Mouse (Mus musculus) liver, postnatal 0 days (tissue): ENCODE results near the gene Olfr243. TPM values are rescaled to one million over a fixed set of nuclear protein-coding genes. Genes with fewer than 3 reads are reported as not detected.
"Not testable (repeated sequence)": the region's sequence is repeated elsewhere in the genome, so short reads cannot be mapped to it uniquely, and the experiment has no call there.

ENCODE experiments used
- ATAC-seq: fragments of 200-750 bp; cut with Nextera tagmentation; 2 replicates; pipeline ENCODE4 v1.8.0; 2017; ENCODE audit warnings: mild to moderate bottlenecking, moderate library complexity
- DNase-seq: peaks from one replicate; pipeline ENCODE4 v3.0.0-alpha.2; 2016
- H3K27ac ChIP-seq: fragments of 300-500 bp; sonication (generic); 2 replicates; pipeline ENCODE4 v1.5.1; 2014; ENCODE audit warnings: antibody characterized with exemption, moderate library complexity, mild to moderate bottlenecking, low read depth
- H3K27me3 ChIP-seq: fragments of 300-500 bp; sonication (generic); 2 replicates; pipeline ENCODE4 v1.6.1; 2014; ENCODE audit warnings: low read length, control low read depth, mixed read lengths; ENCODE audit not compliant: insufficient read depth
- H3K36me3 ChIP-seq: fragments of 300-500 bp; sonication (generic); replicated peaks from 2 replicates; pipeline ENCODE4 v1.6.1; 2014; ENCODE audit warnings: mild to moderate bottlenecking, control low read depth, low read length, moderate library complexity, mixed read lengths; ENCODE audit not compliant: insufficient read depth
- H3K4me1 ChIP-seq: fragments of 300-500 bp; sonication (generic); 2 replicates; pipeline ENCODE4 v1.6.1; 2014; ENCODE audit warnings: antibody characterized with exemption, mild to moderate bottlenecking, control low read depth; ENCODE audit not compliant: insufficient read depth
- H3K4me2 ChIP-seq: fragments of 300-500 bp; sonication (generic); 2 replicates; pipeline ENCODE4 v1.6.1; 2014; ENCODE audit warnings: low read depth, mild to moderate bottlenecking, low read length, moderate library complexity, mixed read lengths
- H3K4me3 ChIP-seq: fragments of 300-500 bp; sonication (generic); 2 replicates; pipeline ENCODE4 v1.5.1; 2014; ENCODE audit warnings: low read depth, low read length
- H3K9ac ChIP-seq: fragments of 300-500 bp; sonication (generic); replicated peaks from 2 replicates; pipeline ENCODE4 v1.6.1; 2014; ENCODE audit warnings: mild to moderate bottlenecking, moderate library complexity
- H3K9me3 ChIP-seq: fragments of 300-500 bp; sonication (generic); 2 replicates; pipeline ENCODE4 v1.6.1; 2016; ENCODE audit warnings: mild to moderate bottlenecking, control low read depth, low read length, mixed read lengths
- CTCF ChIP-seq: sonication (generic); IDR thresholded peaks from 2 replicates; pipeline ENCODE4 v1.5.1; 2016; ENCODE audit warnings: antibody characterized with exemption, low read depth
- EP300 ChIP-seq: IDR thresholded peaks from 2 replicates; pipeline ENCODE4 v1.6.1; 2016; ENCODE audit warnings: antibody characterized with exemption, low read depth, mild to moderate bottlenecking
- WGBS: fragments of 180-500 bp; shearing (Covaris S2); extraction: QIAGEN DNeasy Blood & Tissue Kit; methylation state at CpG from one replicate; pipeline ENCODE4 v1.1.7; 2014; ENCODE audit not compliant: insufficient replicate concordance; 5-methylcytosine and 5-hydroxymethylcytosine counted together
- polyA plus RNA-seq: library from polyadenylated mRNA; unstranded; fragments of >200 nt; fragmentation: Nextera tagmentation; extraction: Ambion mirVana; gene quantifications from 2 replicates; pipeline ENCODE4 v1.2.1, GENCODE M21; 2015

Gene Olfr243
- polyA plus RNA-seq, 1 experiment from 2014 or later, result not detected

DNA sequence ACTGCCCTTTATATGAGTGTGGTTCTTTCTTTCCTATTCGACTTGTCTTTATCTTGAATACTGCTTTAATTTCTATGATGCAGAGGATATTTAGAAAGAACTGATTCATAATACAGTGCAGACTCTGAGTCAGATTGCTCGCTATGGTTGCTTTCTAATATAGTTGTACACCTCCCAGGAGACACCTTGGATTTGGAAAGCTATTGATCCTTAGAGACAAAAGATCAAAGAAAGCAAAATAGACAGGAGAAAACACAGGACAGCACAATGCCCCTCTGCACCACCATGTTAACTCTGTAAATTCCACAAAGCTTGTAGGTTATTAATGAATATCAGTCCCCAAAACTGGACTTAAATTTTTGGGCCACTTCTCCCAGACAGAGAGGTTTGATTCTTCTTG is 30.4 kb downstream of the Olfr243 start, which contains the start of gene Olfr629:
TSS of gene Olfr629 (minus strand) at position 101 of the 400 bp plus-strand sequence.
- TF ChIP-seq EP300 (no peak), CTCF (no peak)
- 70% methylated on average over 2 of the region's 2 CpGs for WGBS
- H3K36me3 ChIP-seq, result no peaks in the 10 kb centered on the region
- H3K9me3 ChIP-seq, result no peaks in the 10 kb centered on the region
- no peak within 1 kb of the TSS for H3K4me2 ChIP-seq
- no peak within 1 kb of the TSS for H3K4me3 ChIP-seq
- H3K27me3 ChIP-seq, result no peaks in the 10 kb centered on the region
- ATAC-seq, result no peak
- no peak for DNase-seq
- no peak within 1 kb of the TSS for H3K27ac ChIP-seq
- H3K9ac ChIP-seq, result no peak within 1 kb of the TSS
- H3K4me1 ChIP-seq, result no peaks in the 10 kb centered on the region

DNA sequence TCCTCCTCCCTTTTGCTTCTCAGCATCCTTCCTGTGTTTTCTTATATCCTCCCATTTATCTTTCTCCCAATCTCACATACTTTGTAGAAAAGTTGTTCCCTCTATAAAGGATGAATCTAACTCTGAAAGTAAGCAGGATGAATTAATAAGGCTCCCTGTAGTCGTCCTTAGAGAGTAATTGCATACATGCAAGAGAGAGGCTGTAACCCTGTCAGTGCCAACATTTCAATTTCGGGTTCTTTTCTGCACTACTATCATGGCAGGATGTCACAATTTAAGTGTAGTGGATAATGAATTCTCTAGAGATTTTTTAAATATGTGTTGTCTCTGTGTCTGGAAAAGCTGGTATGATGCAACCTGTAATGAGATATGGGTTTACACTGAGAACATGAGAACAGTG is 42.8 kb downstream of the Olfr243 start, which contains the start of gene Olfr630:
TSS of gene Olfr630 (minus strand) at position 101 of the 400 bp plus-strand sequence.
- no peak for DNase-seq
- TF ChIP-seq CTCF (no peak), EP300 (no peak)
- H3K36me3 ChIP-seq, result no peaks in the 10 kb centered on the region
- no peaks in the 10 kb centered on the region for H3K27me3 ChIP-seq
- no peaks in the 10 kb centered on the region for H3K4me1 ChIP-seq
- H3K27ac ChIP-seq, result no peak within 1 kb of the TSS
- H3K9ac ChIP-seq, result no peak within 1 kb of the TSS
- no peaks in the 10 kb centered on the region for H3K9me3 ChIP-seq
- H3K4me2 ChIP-seq, result no peak within 1 kb of the TSS
- 47% methylated on average over 2 of the region's 2 CpGs for WGBS
- H3K4me3 ChIP-seq, result no peak within 1 kb of the TSS
- no peak for ATAC-seq

DNA sequence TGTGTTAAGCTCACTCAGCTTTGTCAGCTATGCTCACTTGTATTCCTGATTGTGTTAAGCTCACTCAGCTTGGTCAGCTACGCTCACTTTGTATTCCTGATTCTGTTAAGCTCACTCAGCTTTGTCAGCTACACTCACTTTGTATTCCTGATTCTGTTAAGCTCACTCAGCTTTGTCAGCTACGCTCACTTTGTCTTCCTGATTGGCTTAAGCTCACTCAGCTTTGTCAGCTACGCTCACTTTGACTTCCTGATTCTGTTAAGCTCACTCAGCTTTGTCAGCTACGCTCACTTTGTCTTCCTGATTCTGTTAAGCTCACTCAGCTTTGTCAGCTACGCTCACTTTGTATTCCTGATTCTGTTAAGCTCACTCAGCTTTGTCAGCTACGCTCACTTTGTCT is 47.7 kb downstream of the Olfr243 start:
- not testable (repeated sequence) for DNase-seq

DNA sequence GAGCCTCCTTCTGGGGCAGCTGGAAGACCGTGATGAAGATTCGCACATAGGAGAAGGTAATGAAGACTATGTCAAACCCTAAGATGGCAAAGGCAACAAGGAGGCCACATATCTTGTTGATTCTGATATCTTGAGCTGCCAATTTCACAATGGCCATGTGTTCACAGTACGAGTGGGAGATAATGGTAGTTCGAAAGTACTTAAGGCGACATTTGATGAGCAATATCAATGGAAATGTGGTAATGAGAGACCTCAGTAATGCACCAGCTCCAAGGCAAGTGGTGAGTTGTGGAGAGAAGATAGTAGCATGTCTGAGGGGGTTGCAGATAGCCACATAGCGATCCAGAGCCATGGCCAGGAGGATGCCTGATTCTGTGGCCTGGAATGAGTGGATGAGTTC is 53.2 kb downstream of the Olfr243 start:
- not testable (repeated sequence) for H3K4me1 ChIP-seq, H3K4me3 ChIP-seq, H3K27ac ChIP-seq, ATAC-seq, H3K27me3 ChIP-seq, H3K4me2 ChIP-seq, H3K36me3 ChIP-seq, DNase-seq, H3K9me3 ChIP-seq, H3K9ac ChIP-seq
- WGBS, result 58% methylated on average over 6 of the region's 6 CpGs

More for the DNA sequence above, 47.7 kb downstream of the Olfr243 start:
- not testable (repeated sequence) for H3K27ac ChIP-seq, H3K4me3 ChIP-seq, H3K4me1 ChIP-seq, H3K27me3 ChIP-seq, H3K36me3 ChIP-seq, H3K9me3 ChIP-seq, H3K9ac ChIP-seq, ATAC-seq
- H3K4me2 ChIP-seq, result 0 out of 2 replicates have a peak overlapping the region, but pooled peaks have one; percentile 18
- 27% methylated on average over 6 of the region's 6 CpGs for WGBS

Other genes with a start within 250 kb of the Olfr243 start
- not detected in 2 replicates for gene Olfr608, start 244.8 kb upstream of the Olfr243 start, polyA plus RNA-seq
- gene Olfr609, start 216.6 kb upstream of the Olfr243 start, polyA plus RNA-seq, result not detected in 2 replicates
- not detected in 2 replicates for gene Olfr610, start 202.5 kb upstream of the Olfr243 start, polyA plus RNA-seq
- not detected in 2 replicates for gene Olfr611, start 193.8 kb upstream of the Olfr243 start, polyA plus RNA-seq
- gene Olfr612, start 172.0 kb upstream of the Olfr243 start, polyA plus RNA-seq, result not detected in 2 replicates
- not detected in 2 replicates for gene Olfr613, start 166.6 kb upstream of the Olfr243 start, polyA plus RNA-seq
- not detected in 2 replicates for gene Olfr615, start 158.6 kb upstream of the Olfr243 start, polyA plus RNA-seq
- not detected in 2 replicates for gene Olfr616, start 145.5 kb upstream of the Olfr243 start, polyA plus RNA-seq
- not detected in 2 replicates for gene Olfr617, start 141.6 kb upstream of the Olfr243 start, polyA plus RNA-seq
- not detected in 2 replicates for gene Olfr618, start 124.6 kb upstream of the Olfr243 start, polyA plus RNA-seq
- gene Olfr619, start 114.1 kb upstream of the Olfr243 start, polyA plus RNA-seq, result not detected in 2 replicates
- not detected in 2 replicates for gene Olfr620, start 102.1 kb upstream of the Olfr243 start, polyA plus RNA-seq
- not detected in 2 replicates for gene Olfr622, start 72.0 kb upstream of the Olfr243 start, polyA plus RNA-seq
- not detected in 2 replicates for gene Olfr623, start 51.0 kb upstream of the Olfr243 start, polyA plus RNA-seq
- gene Olfr624, start 43.5 kb upstream of the Olfr243 start, polyA plus RNA-seq, result 0.01 TPM in 1 of 2 replicates, not detected in the other
- gene Olfr625-ps1, start 32.0 kb upstream of the Olfr243 start, polyA plus RNA-seq, result not detected in 2 replicates
- not detected in 2 replicates for gene Olfr628, start 15.7 kb downstream of the Olfr243 start, polyA plus RNA-seq
- 0.07 and 0.09 TPM in 2 replicates for gene Olfr629, start 30.3 kb downstream of the Olfr243 start, polyA plus RNA-seq
- gene Olfr630, start 42.7 kb downstream of the Olfr243 start, polyA plus RNA-seq, result not detected in 2 replicates
- gene Olfr69, start 56.9 kb downstream of the Olfr243 start, polyA plus RNA-seq, result 0.04 TPM in 1 of 2 replicates, not detected in the other
- gene Olfr68, start 65.0 kb downstream of the Olfr243 start, polyA plus RNA-seq, result not detected in 2 replicates
- gene Olfr67, start 77.2 kb downstream of the Olfr243 start, polyA plus RNA-seq, result 0.02 TPM in 1 of 2 replicates, not detected in the other
- gene Hbb-bt, start 99.3 kb downstream of the Olfr243 start, polyA plus RNA-seq, result 16,738 and 17,184 TPM in 2 replicates
- gene Hbb-bs, start 113.4 kb downstream of the Olfr243 start, polyA plus RNA-seq, result 51,353 and 55,260 TPM in 2 replicates
- not detected in 2 replicates for gene Hbb-bh2, start 125.8 kb downstream of the Olfr243 start, polyA plus RNA-seq
- 1.8 and 2.5 TPM in 2 replicates for gene Hbb-bh1, start 128.5 kb downstream of the Olfr243 start, polyA plus RNA-seq
- 5.5 and 5.6 TPM in 2 replicates for gene Hbb-y, start 138.5 kb downstream of the Olfr243 start, polyA plus RNA-seq
- not detected in 2 replicates for gene Olfr66, start 171.6 kb downstream of the Olfr243 start, polyA plus RNA-seq
- not detected in 2 replicates for gene Olfr64, start 179.8 kb downstream of the Olfr243 start, polyA plus RNA-seq
- gene Olfr65, start 188.8 kb downstream of the Olfr243 start, polyA plus RNA-seq, result not detected in 2 replicates
- gene Olfr631, start 214.2 kb downstream of the Olfr243 start, polyA plus RNA-seq, result not detected in 2 replicates
- 0.06 TPM in 1 of 2 replicates, not detected in the other for gene Olfr632, start 219.7 kb downstream of the Olfr243 start, polyA plus RNA-seq
- not detected in 2 replicates for gene Olfr633, start 229.8 kb downstream of the Olfr243 start, polyA plus RNA-seq